Mouse (Mus musculus): ENCODE results near the gene Nhsl1.

GRCm38 (mm10) chr10:18333575-18333974 lies 14.8 kb downstream of the Nhsl1 start:
- no peak for TF ChIP-seq CTCF (IDR thresholded peaks at IDR 0.05; ENCODE audit: extremely low read depth, insufficient read length, insufficient replicate concordance, low read depth, low read length)
- no peak for TF ChIP-seq POLR2A (IDR thresholded peaks at IDR 0.05; ENCODE audit: low read depth, low read length)
